Mouse (Mus musculus) cerebellum, adult 2 months (tissue): ENCODE results near the gene Mpv17. TPM values are rescaled to one million over a fixed set of nuclear protein-coding genes. Genes with fewer than 3 reads are reported as not detected.
A peak's percentile ranks its signal among the peaks of the same experiment; 100 is the strongest.

Experiments used
- DNase-seq, 2 experiments: peaks; one replicate each; pipeline ENCODE4 v3.0.0; 2021
- H3K27ac ChIP-seq: fragments of 200-500 bp; 2 replicates; pipeline ENCODE4 v1.5.1; 2012; ENCODE audit warnings: low read length, control low read depth, inconsistent platforms; ENCODE audit not compliant: insufficient read depth
- H3K27me3 ChIP-seq: fragments of 200-500 bp; 2 replicates; pipeline ENCODE4 v1.6.1; 2012; ENCODE audit warnings: inconsistent platforms, mild to moderate bottlenecking, low read length, moderate library complexity; ENCODE audit not compliant: control insufficient read depth, insufficient read depth
- H3K4me1 ChIP-seq: fragments of 200-500 bp; 2 replicates; pipeline ENCODE4 v1.6.1; 2011; ENCODE audit warnings: low read length; ENCODE audit not compliant: control insufficient read depth, insufficient read depth
- H3K4me3 ChIP-seq: fragments of 200-500 bp; replicated peaks from 2 replicates; pipeline ENCODE3; 2011; ENCODE audit warnings: mild to moderate bottlenecking, low read depth, low read length, control low read depth; ENCODE audit not compliant: insufficient read depth
- CTCF ChIP-seq: fragments of 200-500 bp; IDR thresholded peaks from 2 replicates; pipeline ENCODE4 v1.5.1; 2011; ENCODE audit warnings: low read depth, mild to moderate bottlenecking, control low read depth, low read length, moderate library complexity, borderline replicate concordance; ENCODE audit not compliant: insufficient read depth
- POLR2A ChIP-seq: fragments of 200-500 bp; IDR thresholded peaks from 2 replicates; pipeline ENCODE4 v1.6.1; 2011; ENCODE audit warnings: low read length, control low read depth, borderline replicate concordance; ENCODE audit not compliant: insufficient read depth
- WGBS: fragments of 180-500 bp; shearing (Covaris S2); methylation state at CpG from one replicate; pipeline ENCODE4 v1.1.7; 2018; 5-methylcytosine and 5-hydroxymethylcytosine counted together
- polyA plus RNA-seq: library from polyadenylated mRNA; depleted of rRNA; stranded (reverse); fragments of >200 nt; gene quantifications from 2 replicates; pipeline ENCODE4 v1.2.3, GENCODE M21; 2012

The Mpv17 gene
- polyA plus RNA-seq, 1 experiment = 91.1 TPM

DNA sequence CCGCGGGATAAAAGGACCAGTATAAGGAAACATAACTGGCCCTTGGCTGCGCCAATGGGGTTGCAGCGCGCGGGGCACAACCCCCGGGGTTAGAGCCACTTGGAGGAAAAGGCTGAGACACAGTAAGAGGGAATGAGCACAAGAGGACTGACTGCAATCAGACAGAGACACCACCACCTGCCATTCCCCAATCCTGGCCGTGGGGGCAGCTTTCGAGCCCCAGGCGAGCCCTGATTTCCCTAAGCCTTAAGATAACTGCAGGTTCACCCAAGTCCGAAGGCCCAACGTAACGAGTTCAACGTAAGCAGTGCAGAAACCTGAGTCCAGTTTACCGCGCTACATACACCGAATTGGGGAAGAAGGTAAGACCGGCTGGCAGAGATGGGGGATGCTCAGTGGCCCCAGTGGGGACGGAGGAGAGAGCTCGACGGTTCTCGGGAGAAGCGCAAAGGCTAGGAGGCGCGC, 25.3 kb upstream of the Mpv17 start:
- no peak for DNase-seq
- TF ChIP-seq POLR2A (no peak), CTCF (no peak)
- H3K27me3 ChIP-seq = no peaks in the 10 kb centered on the region
- peak overlapping the region; percentile 77 for H3K4me3 ChIP-seq
- H3K4me1 ChIP-seq = no peaks in the 10 kb centered on the region
- WGBS = under 1% methylated on average over 25 of the region's 25 CpGs
- peak overlapping the region; percentile 84; the same call in 1 of the 2 replicates for H3K27ac ChIP-seq

- no peaks in the 10 kb centered on the region for H3K4me1 ChIP-seq
- no peaks in the 10 kb centered on the region for H3K27me3 ChIP-seq
- no peak for DNase-seq
- H3K27ac ChIP-seq = no peak overlapping the region
- TF ChIP-seq POLR2A = no peak
- TF ChIP-seq CTCF = no peak
- no peak overlapping the region for H3K4me3 ChIP-seq
- 94% methylated on average over 4 of the region's 4 CpGs for WGBS
Observed at GRCm38 (mm10) chr5:31168630-31169029, 14.6 kb upstream of the Mpv17 start.

DNA sequence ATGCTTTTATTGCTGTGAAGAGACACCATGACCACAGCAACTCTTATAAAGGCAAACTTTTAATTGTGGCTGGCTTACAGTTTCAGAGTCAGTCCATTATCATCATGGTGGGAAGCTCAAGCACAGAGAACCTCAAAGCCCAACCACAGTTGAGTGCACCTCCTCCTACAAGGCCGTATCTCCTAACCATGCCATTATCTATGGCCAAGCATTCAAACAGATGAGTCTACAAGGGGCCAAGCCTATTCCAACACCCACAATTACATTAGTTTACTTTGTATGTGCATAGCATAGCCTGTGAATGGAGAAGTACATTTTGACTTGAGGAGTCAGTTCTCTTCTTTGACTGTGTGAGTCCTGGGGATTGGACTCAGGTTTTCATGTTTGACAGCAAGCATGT, 10.8 kb upstream of the Mpv17 start:
- Histone ChIP-seq H3K27ac (no peak overlapping the region), H3K4me3 (no peak overlapping the region), H3K27me3 (no peaks in the 10 kb centered on the region), H3K4me1 (no peaks in the 10 kb centered on the region)
- 90% methylated on average over 1 of the region's 1 CpGs for WGBS
- TF ChIP-seq CTCF (no peak), POLR2A (no peak)
- DNase-seq = no peak

DNA sequence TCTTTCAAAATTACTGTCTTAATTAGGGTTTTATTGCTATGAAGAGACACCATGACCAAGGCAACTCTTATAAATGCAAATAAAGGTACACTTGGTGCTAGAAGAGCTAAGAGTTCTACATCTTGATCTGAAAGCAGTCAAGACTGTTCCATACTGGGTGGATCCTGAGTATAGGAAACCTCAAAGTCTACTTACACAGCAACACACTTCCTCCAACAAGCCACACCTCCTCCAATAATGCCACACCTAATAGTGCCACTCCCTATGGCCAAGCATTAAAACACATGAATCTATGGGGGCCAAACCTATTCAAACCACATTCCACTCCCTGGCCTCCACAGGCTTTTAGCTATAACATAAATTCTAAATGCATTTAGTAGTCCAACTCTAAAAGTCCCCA, 8.4 kb upstream of the Mpv17 start:
- H3K27me3 ChIP-seq = no peaks in the 10 kb centered on the region
- H3K4me3 ChIP-seq = no peak overlapping the region
- H3K4me1 ChIP-seq = no peaks in the 10 kb centered on the region
- no peak for DNase-seq
- TF ChIP-seq POLR2A = no peak
- no peak for TF ChIP-seq CTCF
- H3K27ac ChIP-seq = no peak overlapping the region

- WGBS = 15% methylated on average over 6 of the region's 6 CpGs
- TF ChIP-seq CTCF = no peak
- TF ChIP-seq POLR2A = no peak
- DNase-seq = no peak
- Histone ChIP-seq H3K4me3 (peak overlapping the region; percentile 81), H3K27ac (peak overlapping the region; percentile 37), H3K27me3 (no peaks in the 10 kb centered on the region), H3K4me1 (peaks cover 7% of the 10 kb centered on the region)
Observed at GRCm38 (mm10) chr5:31153516-31154151, 417 bp downstream of the Mpv17 start.

- Histone ChIP-seq H3K27me3 (no peaks in the 10 kb centered on the region), H3K4me1 (peaks cover 7% of the 10 kb centered on the region), H3K27ac (peak overlapping the region; percentile 68), H3K4me3 (no peak overlapping the region)
- 12% methylated on average over 3 of the region's 3 CpGs for WGBS
- TF ChIP-seq POLR2A = no peak
- TF ChIP-seq CTCF = peak; percentile 33; the same call in 1 of the 2 replicates
- DNase-seq = peak; percentile 69 to 87
Observed at GRCm38 (mm10) chr5:31151746-31152145, 2.3 kb downstream of the Mpv17 start.

GRCm38 (mm10) chr5:31149781-31150180, 4.3 kb downstream of the Mpv17 start:
- no peak overlapping the region for H3K27ac ChIP-seq
- H3K4me3 ChIP-seq = no peak overlapping the region

GRCm38 (mm10) chr5:31138968-31139425, 15.1 kb downstream of the Mpv17 start:
- TF ChIP-seq CTCF (no peak), POLR2A (no peak)
- 16% methylated on average over 9 of the region's 9 CpGs for WGBS
- Histone ChIP-seq H3K4me1 (no peaks in the 10 kb centered on the region), H3K4me3 (no peak overlapping the region), H3K27me3 (peaks cover 7% of the 10 kb centered on the region; the same call in 1 of the 2 replicates), H3K27ac (no peak overlapping the region)
- DNase-seq = no peak

More at GRCm38 (mm10) chr5:31149781-31150180, 4.3 kb downstream of the Mpv17 start:
- Histone ChIP-seq H3K4me1 (peaks cover 7% of the 10 kb centered on the region), H3K27me3 (no peaks in the 10 kb centered on the region)
- TF ChIP-seq CTCF (no peak), POLR2A (no peak)
- WGBS = 47% methylated on average over 4 of the region's 4 CpGs
- DNase-seq = peak in 1 of 2 experiments; percentile 38
